Mouse (Mus musculus) thymus, adult 2 months (tissue): Measurements from ENCODE around the gene Aoc2.

Experiments
- CTCF ChIP-seq: fragments of 200-500 bp; IDR thresholded peaks from 2 replicates; pipeline ENCODE4 v1.5.1; 2012; ENCODE audit warnings: mild to moderate bottlenecking, control low read depth, low read length, moderate library complexity, borderline replicate concordance; ENCODE audit not compliant: control insufficient read depth, poor library complexity, insufficient read depth; ENCODE audit errors: extremely low read depth
- POLR2A ChIP-seq: fragments of 200-500 bp; IDR thresholded peaks from 2 replicates; pipeline ENCODE4 v1.6.1; 2012; ENCODE audit warnings: mild to moderate bottlenecking, low read length, control low read depth, moderate library complexity; ENCODE audit not compliant: control insufficient read depth, poor library complexity, insufficient read depth; ENCODE audit errors: extremely low read depth

DNA sequence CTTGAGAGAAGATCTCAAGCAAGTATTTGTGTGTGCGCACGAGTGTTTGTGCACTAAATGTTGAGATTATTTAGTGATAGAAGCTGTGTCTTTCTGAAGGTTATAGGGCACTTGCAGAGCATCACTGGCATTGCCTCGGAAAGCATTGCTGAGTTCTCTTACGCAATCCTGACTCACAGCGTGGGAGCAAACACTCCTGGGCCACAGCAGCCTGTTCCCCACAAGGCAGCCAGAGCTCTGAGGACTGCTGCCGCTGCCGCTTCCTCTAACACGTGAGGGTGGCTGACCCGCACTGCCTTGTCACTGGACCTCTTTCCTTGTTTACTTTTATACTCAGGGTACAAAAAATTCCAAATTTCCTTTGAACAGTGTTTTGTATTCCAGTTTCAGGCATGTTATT is 37.6 kb upstream of the Aoc2 start:
- TF ChIP-seq POLR2A (no peak), CTCF (no peak)
